Mouse (Mus musculus) retina, embryonic 14.5 days (tissue): ENCODE measurements around the gene Exoc3l4.

Experiments
- DNase-seq: peaks from one replicate; pipeline ENCODE4 v3.0.0-alpha.2; 2015; ENCODE audit warnings: low spot score

Exoc3l4 gene

DNA sequence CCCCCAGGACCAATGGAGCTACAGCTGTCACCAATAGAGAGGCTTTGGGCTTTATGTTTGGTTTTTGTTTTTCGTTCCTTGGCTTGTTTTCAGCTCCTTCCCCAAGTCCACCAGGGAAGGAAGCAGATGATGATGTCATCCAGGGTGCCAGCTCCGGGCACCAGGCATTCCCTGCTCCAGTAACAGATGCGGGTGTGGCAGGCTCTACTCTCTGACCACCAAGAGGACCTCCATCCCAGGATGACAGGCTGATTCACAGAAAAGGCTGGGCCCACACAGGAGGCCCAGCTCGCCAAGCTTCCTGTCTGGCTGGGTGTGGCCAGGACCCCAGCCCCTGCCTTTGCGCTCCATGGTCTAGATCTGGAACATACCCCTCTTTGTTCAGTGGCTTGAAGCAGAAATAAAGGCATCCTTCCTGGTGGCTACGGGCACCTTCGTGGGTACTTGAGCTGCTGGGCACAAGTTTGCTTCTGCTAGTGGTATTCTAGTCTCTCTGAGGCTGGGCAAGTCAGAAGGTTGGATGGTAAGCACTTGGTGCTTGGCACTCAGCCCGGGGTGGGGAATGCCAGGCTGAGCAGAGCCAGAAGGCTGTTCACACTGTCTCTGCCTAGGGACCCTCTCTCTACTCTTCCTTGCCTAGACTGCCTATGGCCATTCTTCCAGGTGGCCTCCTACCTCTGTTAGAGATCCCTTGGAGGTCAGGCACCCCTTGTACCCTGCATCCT, 5.0 kb upstream of the Exoc3l4 start:
- DNase-seq, result no peak

DNA sequence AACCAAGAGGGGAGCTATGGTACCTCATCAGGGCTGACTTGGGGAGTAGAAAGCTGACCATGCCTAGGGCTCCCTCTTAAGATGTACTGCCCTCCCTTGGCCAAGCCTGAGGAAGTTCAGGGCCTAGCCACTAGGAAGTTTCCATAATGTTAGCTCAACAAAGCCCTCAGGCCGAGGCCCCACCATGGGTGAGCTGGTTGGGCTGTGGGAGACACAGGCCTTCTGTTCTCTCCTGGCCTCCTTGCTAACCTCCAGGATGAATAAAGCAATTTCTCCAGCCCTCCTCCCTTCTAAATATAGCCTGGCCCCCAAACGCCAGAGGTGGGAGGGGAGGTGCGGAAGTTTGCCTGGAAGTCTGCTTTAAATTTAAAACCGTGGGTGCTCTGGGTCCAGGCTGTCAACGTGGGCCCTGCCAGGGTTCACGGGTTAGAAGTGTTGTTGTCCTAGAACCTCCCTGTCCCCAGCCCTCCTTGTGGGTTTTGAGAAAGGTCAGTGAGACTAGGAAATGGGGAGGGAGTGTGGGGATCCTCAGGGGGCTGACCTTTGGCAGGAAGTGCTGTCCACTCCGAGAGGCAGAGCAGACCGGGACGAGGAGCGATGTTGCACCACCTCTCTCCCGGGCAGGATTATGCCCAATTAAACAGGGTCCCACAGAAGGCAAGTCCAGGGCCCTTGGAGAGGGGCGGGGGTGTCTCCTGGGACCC, 4.1 kb upstream of the Exoc3l4 start:
- no peak for DNase-seq

DNA sequence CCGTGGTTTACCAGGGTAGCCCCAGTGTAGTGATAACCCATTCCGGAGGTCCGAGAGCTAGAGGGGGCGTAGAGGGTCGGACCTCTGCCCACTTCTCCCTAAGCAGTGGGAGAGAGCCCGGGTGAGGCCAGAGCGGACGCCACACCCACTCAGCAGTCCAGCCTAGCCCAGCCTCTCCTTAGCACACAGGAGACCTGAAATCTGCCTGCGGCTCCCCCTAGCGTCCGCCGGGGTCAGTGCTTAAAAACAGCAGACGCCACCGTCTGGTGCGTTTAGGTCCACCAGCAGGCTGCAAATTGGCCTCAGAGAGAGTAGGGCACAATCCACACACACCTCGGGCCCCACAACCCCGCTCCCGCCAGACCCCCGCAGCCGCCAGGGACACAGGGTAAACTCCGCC, 3.5 kb upstream of the Exoc3l4 start:
- peak; percentile 95 for DNase-seq

DNA sequence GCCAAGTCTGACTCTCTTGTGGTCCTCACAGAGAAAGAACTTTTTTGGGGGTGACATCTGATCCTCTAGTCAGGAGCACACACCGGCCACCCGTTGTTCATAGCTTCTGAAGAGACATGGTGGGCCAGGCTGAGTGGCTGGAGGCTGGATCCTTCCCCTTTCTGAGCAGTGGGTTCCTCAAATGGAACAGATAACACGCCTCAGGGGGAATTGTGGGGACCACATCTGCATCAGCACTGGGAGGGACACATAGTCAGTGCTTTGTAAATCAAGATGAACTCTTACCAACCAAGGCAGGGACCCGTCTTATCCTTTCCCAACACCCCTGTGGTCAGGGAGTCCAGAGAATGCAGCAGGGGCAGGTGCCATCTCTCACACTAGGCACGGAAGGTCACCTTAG, 3.1 kb downstream of the Exoc3l4 start:
- no peak for DNase-seq

DNA sequence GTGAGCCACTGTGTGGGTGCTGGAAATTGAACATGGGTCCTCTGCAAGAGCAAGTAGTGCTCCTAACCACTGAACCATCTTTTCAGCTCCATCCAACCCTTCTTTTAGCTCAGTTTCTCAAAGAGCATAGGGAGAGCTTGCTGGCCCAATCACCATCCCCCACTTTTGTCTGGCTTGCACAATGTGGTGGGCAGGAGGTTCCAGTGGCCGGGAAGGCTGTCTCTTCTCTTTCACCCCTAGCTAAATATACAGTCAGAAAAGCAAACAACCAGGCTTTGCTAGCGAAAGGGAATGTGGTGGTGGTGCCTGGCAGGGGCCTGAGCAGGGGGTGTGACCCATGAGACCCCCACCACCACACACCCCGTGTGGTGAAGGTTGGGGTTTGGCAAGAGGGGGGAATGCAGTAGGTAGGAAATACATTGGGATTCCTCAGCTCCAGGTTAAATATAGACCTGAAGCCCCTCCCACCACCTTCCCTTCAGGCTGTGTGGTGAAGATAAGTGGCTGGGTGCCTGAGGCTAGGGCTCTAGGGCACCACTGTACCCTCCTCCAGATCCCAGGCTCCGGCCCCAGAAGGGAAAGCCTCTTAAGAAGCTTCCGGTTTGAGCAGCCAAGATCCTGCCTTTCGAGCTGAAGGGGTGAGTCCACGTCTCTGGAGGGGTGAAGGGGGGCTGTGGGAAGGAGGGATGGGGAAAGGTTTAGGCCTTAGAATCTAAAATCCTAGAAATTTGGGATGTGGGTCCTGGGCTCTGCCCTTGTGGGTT, 4.3 kb downstream of the Exoc3l4 start:
- no peak for DNase-seq

DNA sequence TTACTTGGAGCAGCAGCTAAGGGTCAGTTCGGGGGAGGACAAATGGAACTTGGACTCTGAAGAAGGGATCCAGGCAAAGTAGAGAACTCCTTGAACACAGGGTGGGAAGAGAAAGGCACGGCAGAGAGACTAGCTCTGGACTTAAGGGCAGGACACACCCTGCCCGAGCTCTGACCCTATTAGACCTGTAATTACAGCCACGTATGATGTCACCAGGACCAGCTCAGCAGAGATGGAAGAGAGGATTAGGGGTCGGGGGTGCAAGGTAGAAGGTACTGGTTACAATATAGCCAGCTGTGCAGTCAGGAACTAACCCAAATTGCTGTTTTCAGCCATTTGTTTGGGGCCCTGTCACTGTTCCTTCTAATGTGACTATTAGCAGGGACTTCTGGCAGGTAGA, 6.0 kb downstream of the Exoc3l4 start:
- DNase-seq, result no peak

DNA sequence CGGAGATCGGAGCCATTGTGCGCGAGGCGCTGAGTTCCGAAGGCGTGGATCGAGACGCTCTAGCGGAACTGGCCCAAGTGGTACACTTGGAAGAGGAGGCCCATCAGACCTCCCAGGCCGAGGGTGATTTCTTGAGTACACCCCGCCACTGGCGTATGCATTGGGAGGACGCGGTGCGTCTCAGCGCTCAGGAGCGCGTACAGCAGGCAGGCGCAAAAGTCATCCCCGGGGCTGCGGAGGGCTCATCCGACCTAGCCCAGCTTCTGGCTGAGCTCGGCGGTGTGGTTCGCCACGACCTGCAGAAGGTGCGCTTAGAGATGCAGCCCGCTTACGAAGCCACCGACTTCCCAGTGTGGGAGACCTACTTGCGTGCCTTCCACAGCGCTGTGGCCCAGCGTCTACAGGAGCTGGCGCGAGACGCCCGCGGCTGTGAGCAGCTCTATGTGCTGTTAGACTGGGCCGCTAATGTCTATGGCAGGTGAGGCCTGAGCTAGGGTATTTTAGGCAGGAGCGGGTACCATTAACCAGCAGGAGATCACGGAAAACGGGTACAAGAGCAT, 6.8 kb downstream of the Exoc3l4 start:
- DNase-seq, result no peak

DNA sequence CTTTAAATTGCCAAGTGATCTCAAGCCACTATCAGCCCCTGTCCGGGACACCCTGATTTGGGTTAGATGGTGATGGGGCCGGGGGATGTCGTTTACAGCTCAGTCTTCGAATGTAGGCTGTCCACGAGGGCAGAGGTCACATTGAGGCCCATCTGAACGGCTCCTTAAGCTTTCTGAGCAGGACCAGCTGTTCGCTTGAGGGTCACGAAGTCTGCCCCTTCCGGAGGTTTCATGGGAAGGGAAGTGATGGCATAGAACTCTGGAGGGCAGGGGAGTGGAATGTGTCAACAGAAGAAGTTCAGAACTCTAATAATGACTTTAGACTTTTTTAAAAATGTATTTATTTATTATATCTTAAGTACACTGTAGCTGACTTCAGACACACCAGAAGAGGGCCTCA, 7.7 kb downstream of the Exoc3l4 start:
- DNase-seq, result no peak

DNA sequence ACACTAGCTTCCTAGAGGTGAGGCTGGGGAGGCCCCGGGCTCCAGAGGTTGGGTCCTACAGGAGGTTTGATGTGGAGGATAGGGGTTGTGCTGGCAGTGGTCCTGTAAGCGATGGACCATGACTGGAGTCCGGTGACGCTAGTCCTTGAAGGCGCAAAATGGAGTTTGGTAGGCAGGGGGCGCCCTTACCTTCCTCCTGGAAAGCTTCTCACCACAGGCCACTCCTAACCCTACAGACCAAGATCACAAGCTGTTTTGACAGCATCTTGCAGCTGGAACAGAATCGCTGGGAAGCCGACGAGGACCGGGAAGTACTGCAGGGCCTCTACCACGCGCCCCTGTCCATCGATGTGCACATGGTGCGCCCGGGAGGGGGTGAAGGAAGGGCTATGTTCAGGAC, 8.4 kb downstream of the Exoc3l4 start:
- peak; percentile 91 for DNase-seq

DNA sequence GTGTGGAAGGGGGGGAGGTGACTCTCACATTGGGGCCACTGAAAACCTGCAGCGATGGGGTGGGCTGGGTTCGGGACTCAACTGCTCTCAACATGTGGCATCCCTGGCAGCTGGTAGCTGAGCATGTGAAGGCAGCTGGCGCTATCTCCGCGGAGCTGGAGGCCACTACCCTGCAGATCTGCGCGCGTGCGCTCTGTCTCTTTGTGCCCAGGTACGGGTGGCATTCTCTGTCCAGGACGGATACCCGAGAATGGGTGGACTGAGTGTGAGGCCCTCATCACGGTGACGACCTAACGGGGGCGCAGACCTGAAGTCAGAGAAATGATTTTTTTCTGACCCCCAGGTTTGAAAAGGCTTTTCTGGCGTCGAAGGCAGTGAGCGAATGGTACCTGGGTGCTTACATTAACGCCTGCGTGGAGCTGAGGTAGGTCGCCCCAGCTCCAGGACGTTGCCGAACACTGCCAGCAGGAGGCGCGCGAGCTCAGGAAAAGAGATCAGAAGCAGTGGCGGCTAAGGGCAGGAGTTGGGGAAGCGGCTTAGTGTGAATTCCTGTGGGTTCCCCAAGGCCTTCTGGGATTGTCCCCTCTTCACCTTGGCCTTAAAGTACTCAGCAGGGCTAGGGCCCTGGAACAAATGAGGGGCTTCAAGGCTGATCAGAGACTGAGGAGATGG, 9.1 kb downstream of the Exoc3l4 start:
- peak; percentile 89 for DNase-seq

DNA sequence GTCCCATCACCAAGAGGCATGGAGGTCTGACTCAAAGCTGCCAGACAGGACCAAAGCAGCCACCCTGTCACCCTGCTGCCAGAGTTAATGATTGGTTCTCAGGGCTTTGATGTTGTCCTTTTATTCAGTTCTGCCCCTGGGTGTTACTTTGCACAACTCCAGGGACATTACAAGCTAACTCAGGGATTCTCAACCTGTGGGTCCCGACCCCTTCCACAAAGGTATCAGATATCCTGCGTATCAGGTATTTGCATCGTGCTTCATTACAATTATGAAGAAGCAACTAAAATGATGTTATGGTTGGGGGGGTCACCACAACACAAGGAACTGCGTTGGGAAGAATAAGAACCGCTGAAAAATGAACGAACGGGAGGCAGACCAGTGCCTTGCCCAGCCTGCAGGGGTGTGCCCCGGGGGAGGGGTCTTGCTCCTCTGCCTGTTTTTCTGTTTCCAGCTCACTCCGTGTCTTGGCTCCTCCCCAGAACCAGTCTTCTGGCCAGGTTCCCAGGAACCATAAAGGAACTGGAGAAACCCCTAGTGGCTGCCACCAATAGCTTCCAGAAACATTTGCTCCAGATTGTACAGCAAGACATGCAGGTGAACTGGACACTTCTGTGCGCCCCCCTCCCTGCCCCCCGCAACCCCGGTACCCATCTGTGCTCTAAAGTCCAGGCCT, 10.8 kb downstream of the Exoc3l4 start:
- DNase-seq, result no peak

DNA sequence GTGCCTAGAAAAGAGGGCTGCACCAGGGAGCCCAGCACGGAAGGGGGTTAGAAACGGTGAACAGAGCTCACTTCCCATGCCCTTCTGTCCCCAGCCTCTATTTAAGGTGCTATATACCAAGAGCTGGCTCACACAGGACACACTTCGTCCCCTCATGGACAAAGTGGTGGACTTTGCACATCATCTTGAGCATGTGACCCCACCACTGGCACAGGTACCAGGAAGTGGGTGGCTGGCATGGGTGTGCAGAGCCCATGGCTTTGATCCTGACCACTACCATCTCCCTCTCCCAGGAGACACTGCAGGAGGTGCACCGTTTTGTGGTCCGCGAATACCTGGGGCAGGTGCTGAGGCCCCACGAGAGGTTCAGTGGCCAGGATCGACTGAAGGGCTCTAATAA, 11.5 kb downstream of the Exoc3l4 start:
- DNase-seq, result no peak

DNA sequence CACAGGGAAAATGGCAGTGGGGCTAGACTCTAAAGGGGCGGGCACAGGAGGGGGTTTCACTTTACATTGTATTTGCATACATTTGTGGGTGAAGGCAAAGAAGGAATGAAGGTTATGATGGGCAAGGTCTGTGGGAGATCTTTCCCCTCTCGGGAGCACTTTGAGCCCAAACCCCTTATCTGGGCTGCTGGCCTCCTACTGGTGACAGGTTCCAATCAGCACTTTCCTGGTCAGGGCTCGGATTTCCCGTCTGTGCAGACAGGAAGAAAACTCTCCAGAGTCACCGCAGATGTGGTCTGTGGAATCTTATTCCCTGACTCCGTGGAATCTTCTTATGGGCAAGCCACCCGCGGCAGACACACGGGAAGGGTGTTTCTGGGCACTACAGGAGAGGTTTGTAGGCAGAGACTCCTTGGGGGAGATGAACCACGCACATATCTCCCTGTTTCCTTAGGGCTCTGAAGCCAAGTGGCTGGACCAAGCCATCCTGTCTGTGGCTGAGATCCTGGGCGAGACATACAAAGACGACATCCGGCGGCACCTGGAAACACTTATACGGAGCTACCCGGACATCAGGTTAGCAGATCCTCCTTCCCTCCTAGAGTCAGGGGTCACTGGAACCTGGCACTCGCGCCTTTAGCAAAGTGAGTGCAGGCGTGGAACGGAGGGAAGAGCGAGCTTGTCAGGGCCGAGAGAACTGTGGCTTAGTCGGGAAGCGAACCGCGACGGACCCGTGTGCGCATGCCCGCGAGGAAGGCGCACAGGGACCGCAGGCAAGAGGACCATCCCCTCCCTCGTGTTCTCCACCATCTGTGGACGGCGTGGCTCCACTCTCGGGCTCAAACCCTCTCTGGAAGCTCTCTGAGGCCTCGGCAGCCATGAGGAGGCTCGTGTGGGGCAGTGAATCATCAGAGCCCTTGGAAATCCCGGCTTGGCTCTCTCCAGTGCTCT, 12.4 kb downstream of the Exoc3l4 start:
- DNase-seq, result peak; percentile 60

DNA sequence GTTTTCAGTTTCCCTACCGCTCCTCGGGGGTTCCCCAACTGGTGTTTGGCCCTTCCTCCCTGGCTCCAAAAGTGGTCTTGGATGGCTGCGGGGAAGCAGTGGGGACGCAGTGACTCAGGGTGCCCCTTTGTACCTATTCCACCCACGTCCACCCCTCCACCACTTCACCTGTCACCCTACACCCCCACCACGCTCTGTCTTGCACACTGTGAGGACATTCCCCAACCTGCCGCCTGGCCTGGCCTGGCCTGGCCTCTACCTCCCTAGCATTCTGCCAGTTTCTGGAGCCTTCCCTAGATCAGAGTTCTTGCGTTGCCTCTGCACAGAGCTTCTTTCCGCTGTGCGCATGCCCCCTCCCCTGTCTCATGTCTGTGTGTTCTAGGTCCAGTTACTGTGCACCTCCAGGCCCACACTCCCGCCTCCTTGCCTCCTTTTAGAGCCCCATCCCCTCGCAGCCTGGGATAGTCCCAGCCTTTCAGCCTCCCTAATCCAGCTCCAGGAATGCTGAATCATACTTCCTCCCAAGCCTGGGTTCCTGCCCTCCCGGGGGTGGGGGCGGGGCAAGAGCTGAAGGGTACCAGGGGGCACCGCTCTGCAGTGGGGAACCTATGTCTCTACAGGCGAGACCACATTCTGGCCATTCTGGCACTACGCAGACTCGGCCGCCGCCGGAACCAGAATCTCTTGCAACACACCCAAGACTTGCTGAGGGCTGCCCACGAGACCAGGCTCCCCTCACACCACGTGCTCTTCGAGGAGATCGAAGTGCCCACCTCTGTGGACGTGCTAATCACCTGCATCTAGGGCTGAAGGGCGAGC, 13.4 kb downstream of the Exoc3l4 start:
- DNase-seq, result no peak

DNA sequence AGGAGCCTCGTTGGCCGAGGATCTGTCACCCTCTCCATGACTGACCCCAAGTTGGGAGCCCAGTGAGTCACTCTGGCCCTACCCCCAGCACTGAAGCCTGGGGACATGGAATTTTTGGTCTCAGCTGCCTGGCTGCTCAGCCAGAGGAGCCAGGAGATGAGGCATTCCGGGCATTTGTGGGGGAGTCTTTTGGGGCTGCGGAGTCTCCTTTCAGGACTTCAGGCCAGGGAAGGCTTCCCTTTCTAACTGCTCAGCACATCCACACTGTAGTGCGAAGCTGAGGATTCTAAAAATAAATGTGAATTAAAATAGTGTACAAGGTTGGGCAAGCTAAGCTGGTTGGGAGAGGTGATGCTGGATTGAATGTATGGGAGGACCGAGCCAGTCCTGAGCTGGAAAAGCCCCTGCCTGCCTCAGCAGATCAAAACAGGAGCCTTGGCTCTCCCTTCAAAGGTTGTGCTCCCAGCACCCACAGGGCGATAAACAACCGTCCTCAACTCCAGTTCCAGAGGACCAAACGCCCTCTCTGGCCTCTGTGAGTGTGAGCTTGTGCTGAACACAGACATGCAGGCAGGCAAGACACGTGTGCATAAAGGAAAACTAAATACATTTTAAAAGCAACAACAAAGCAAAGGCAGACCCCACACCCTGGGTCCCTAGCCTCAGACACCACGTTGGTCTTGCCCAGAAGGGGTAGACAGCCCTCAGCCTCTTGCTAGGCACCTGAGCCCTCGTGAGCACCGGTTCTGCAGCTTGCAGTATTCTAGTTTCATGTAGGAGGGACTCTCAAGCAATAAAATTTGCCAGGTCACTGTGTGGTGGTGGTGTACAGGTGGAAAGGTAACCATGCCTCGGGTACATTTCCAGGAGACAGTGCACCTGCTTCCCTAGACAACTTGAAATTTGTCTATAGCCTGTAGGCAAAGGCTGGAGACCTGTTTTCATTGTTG, 14.3 kb downstream of the Exoc3l4 start:
- no peak for DNase-seq

DNA sequence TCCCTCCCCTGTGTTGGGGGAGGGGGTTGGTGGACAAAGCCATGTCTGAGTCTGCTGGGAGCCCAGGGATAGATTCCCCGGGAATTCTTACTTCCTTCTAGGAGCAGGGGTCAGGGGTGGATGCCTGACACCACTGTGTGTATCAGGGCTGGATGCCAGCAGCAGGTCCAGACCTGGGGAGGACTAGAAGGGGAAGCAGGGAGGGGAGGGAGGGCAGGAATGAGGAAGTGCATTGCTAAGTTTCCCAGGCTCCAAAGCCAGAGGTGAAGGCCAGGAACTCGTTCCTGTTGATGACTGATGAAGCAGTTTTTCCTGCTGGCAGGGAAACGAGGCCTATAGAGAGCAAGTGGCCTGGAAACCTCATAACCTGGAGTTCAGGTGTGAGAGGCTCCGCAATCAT, 15.3 kb downstream of the Exoc3l4 start:
- no peak for DNase-seq

DNA sequence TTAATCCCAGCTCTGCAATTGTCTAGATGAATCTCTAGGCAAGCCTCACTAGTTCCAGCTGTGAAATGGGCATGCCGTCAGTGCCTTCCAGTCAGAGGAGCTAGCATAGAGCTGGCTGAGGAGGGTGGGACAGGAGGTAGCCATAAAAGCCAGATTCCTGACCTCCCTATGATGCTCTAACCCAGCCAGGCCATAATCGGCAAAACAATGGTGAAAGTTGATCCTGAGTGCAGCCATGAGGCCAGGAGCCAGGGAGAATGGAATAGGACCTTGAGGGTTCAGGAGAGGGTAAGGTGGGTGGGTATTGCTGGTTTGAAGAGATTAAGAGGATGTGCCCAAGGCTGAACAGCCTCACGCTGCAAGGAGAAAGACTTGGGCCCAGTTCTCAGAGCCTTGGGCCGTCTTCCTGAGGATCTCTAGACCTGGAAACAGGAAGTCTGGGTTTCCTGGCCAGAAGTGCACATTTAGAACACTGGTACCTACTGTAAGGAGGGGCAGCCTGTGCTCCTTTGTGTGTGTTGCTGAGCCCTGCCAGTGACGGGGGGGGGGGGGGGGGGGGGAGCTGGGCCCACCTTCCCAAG, 16.0 kb downstream of the Exoc3l4 start:
- no peak for DNase-seq

DNA sequence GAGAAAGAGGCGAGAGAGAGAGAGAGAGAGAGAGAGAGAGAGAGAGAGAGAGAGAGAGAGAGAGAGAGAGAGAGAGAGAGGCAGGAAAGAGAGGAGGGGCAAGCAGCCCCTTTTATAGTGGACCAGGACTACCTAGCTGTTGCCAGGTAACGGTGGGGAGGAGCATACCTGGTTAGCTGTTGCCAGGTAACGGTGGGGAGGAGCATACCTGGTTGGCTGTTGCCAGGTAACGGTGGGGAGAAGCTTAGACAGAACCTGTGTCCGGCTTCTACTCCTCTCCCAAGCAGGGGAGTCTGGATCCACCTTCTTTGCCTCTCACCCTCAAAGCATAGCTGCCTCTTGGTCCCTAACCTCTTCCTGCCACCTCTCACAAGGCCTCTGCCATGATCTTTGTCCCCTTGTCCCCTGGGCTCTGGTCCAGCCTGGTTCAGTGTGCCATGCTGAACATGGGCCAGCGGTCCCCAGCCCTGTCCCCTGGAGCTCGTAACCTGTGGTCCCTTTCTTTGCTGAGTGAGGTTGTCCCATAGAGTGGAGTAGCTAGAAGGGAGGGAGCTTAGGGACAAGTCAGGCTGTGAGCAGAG, 17.4 kb downstream of the Exoc3l4 start:
- no peak for DNase-seq
